Mouse (Mus musculus): ENCODE results near the gene Fbxw15. TPM values are rescaled to one million over a fixed set of nuclear protein-coding genes. Genes with fewer than 3 reads are reported as not detected.
"Not testable (repeated sequence)": the region's sequence is repeated elsewhere in the genome, so short reads cannot be mapped to it uniquely, and the experiment has no call there.

Fbxw15 gene
- 0.08 TPM in 1 of 2 replicates, not detected in the other for polyA plus RNA-seq (2015; fragmentation: Nextera tagmentation; extraction: Ambion mirVana)

DNA sequence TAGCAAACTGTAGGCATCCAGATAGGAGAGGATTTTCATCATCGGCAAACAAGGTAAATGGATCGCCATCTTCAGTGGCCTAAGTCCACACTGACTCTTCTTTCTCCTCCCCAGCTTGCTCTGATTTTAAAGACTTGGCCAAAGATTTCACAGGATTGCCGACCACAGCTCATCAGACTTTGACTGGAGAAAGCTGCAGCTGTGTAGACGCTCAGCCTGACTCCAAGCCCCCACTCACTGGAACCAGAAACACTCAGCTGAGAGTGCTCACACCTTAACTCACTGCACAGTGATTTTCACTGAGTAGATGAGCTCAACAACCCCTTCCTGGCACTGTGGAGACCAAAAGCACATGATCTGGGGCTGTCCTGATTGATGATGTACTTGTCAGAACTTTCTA, at the start of gene Fbxw15:
Gene Fbxw15, minus strand, starts transcription at position 101 of the 400 bp plus-strand sequence.
- H3K4me3 ChIP-seq (replicated peaks); H3K9me3 ChIP-seq (replicated peaks); H3K27ac ChIP-seq; H3K36me3 ChIP-seq; H3K27me3 ChIP-seq; DNase-seq; ATAC-seq (ENCODE audit: low read depth); H3K4me2 ChIP-seq; H3K4me1 ChIP-seq (replicated peaks); H3K9ac ChIP-seq: not testable (repeated sequence)
- WGBS (ENCODE audit: insufficient replicate concordance): 63% methylated on average over 4 of the region's 4 CpGs

DNA sequence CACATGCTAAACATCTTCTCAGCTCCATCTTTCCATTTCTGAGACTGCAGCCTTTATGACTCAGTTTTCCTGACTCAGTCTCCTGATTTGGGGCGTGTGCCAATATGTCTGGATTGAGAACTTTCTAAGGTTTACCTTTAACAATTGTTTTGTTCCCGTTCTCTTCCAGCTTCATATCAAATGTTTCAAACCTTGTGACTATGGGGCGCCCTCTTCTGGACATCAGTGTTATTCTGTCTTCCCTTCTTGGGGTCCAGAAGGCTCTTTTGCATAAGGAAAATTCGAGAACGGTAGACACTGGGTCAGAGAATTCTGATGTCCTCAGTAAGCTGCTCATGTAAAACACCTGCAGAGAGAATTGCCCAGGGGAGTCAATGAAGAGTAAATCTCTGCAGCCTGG, 38.8 kb upstream of the Fbxw15 start:
- not testable (repeated sequence) for H3K4me3 ChIP-seq (replicated peaks); H3K4me2 ChIP-seq; H3K9ac ChIP-seq; H3K27me3 ChIP-seq; H3K27ac ChIP-seq; H3K4me1 ChIP-seq (replicated peaks); ATAC-seq (ENCODE audit: low read depth); H3K9me3 ChIP-seq (replicated peaks); H3K36me3 ChIP-seq; DNase-seq
- 26% methylated on average over 5 of the region's 5 CpGs for WGBS (ENCODE audit: insufficient replicate concordance)

DNA sequence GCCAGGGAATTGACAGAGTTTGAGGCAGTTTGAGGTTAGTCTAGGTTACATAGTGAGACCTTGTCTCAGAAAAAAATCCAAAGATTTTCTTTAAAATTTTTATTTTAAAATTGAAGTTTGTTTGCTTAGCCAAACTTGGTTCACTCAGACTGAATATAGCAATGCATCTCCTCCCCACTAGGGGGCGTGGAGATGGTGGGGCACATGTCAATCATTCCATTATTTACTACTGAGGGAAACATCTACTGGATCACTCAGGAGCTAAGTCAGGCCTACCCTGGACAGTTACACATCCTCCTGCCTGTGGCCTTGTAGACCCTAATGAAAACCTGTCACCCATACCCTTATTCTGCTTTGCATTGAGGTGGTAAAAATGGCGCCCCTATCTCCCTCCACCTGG, 34.1 kb upstream of the Fbxw15 start:
- H3K27me3 ChIP-seq; H3K27ac ChIP-seq; H3K4me2 ChIP-seq; H3K9me3 ChIP-seq (replicated peaks); H3K4me1 ChIP-seq (replicated peaks); ATAC-seq (ENCODE audit: low read depth); H3K36me3 ChIP-seq; H3K4me3 ChIP-seq (replicated peaks); H3K9ac ChIP-seq; DNase-seq: not testable (repeated sequence)
- 38% methylated on average over 2 of the region's 2 CpGs for WGBS (ENCODE audit: insufficient replicate concordance)

DNA sequence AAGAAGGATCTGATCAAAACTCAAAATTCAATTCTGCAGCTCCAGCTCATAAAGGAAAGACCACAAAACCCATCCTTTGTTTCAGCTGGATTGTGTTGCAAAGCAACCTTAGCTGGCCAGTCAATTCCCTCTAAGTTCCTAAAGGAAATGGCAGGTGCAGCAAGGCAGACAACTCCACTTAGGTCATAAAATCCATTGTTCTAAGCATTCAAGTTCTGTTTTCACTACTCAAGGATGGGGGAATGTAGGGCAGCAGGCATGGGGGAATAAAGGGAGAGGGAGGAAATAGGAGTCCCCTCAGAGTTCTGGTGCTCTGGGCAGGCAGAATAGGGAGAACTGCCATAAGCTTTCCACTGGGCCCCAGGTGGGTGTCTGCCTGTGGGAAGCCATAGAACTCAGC, 29.2 kb upstream of the Fbxw15 start:
- Histone ChIP-seq H3K9ac (no peak overlapping the region), H3K4me1 (replicated peaks) (no peaks in the 10 kb centered on the region), H3K27ac (no peak overlapping the region), H3K36me3 (no peaks in the 10 kb centered on the region), H3K9me3 (replicated peaks) (no peaks in the 10 kb centered on the region), H3K27me3 (no peaks in the 10 kb centered on the region), H3K4me3 (replicated peaks) (no peak overlapping the region), H3K4me2 (no peak overlapping the region)
- ATAC-seq (ENCODE audit: low read depth) (no peak), DNase-seq (no peak)

- no peaks in the 10 kb centered on the region for H3K9me3 ChIP-seq (replicated peaks)
- DNase-seq (no peak), ATAC-seq (ENCODE audit: low read depth) (no peak)
- no peak overlapping the region for H3K9ac ChIP-seq
- H3K36me3 ChIP-seq: no peaks in the 10 kb centered on the region
- WGBS (ENCODE audit: insufficient replicate concordance): 57% methylated on average over 2 of the region's 2 CpGs
- no peak overlapping the region for H3K27ac ChIP-seq
- no peak overlapping the region for H3K4me2 ChIP-seq
- no peaks in the 10 kb centered on the region for H3K27me3 ChIP-seq
- no peak overlapping the region for H3K4me3 ChIP-seq (replicated peaks)
- H3K4me1 ChIP-seq (replicated peaks): no peaks in the 10 kb centered on the region
Measured at GRCm38 (mm10) chr9:109594866-109595265, 26.8 kb upstream of the Fbxw15 start.

DNA sequence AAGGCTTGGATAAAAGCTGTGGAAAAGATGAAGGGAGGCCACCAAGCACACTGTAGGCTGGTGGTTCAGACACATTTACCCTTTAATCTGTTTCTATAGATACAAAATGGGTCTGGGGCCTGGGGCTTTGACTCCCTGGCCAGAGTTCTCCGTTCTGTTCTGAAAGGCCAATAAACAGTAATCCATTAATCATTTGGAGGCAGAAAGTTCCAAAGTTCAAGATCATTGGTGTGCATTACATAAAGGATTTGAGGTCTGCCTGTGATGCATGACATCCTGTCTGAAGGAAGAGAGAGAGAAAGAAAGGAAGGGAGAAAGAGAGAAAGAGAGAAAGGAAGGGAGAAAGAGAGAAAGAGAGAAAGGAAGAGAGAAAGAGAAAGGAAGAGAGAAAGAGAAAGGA, 2.5 kb downstream of the Fbxw15 start:
- Histone ChIP-seq H3K9me3 (replicated peaks) (no peaks in the 10 kb centered on the region), H3K9ac (no peak overlapping the region), H3K4me3 (replicated peaks) (no peak overlapping the region), H3K27ac (no peak overlapping the region), H3K4me2 (no peak overlapping the region), H3K27me3 (no peaks in the 10 kb centered on the region), H3K36me3 (no peaks in the 10 kb centered on the region), H3K4me1 (replicated peaks) (no peaks in the 10 kb centered on the region)
- WGBS (ENCODE audit: insufficient replicate concordance): 37% methylated on average over 1 of the region's 1 CpGs
- no peak for DNase-seq
- ATAC-seq (ENCODE audit: low read depth): no peak

- not testable (repeated sequence) for H3K36me3 ChIP-seq; H3K27me3 ChIP-seq; H3K9me3 ChIP-seq (replicated peaks); ATAC-seq (ENCODE audit: low read depth); H3K4me2 ChIP-seq; H3K9ac ChIP-seq; H3K27ac ChIP-seq; DNase-seq; H3K4me3 ChIP-seq (replicated peaks); H3K4me1 ChIP-seq (replicated peaks)
Measured at GRCm38 (mm10) chr9:109562106-109562505, 6.0 kb downstream of the Fbxw15 start.

GRCm38 (mm10) chr9:109552483-109552882, 15.6 kb downstream of the Fbxw15 start:
- H3K9me3 ChIP-seq (replicated peaks): 0 out of 2 replicates have a peak, but pooled peaks cover 2% of the 10 kb centered on the region
- H3K4me2 ChIP-seq: no peak overlapping the region
- no peak for DNase-seq
- no peak overlapping the region for H3K9ac ChIP-seq
- H3K4me1 ChIP-seq (replicated peaks): no peaks in the 10 kb centered on the region
- no peaks in the 10 kb centered on the region for H3K36me3 ChIP-seq
- no peak for ATAC-seq (ENCODE audit: low read depth)
- H3K27me3 ChIP-seq: no peaks in the 10 kb centered on the region
- 47% methylated on average over 3 of the region's 3 CpGs for WGBS (ENCODE audit: insufficient replicate concordance)
- H3K4me3 ChIP-seq (replicated peaks): no peak overlapping the region
- no peak overlapping the region for H3K27ac ChIP-seq

- not testable (repeated sequence) for DNase-seq; H3K4me1 ChIP-seq (replicated peaks); H3K9me3 ChIP-seq (replicated peaks); H3K36me3 ChIP-seq; H3K27ac ChIP-seq; H3K9ac ChIP-seq; ATAC-seq (ENCODE audit: low read depth); H3K4me2 ChIP-seq; H3K27me3 ChIP-seq; H3K4me3 ChIP-seq (replicated peaks)
- WGBS (ENCODE audit: insufficient replicate concordance): 26% methylated on average over 2 of the region's 2 CpGs
Measured at GRCm38 (mm10) chr9:109549666-109550065, 18.4 kb downstream of the Fbxw15 start.

DNA sequence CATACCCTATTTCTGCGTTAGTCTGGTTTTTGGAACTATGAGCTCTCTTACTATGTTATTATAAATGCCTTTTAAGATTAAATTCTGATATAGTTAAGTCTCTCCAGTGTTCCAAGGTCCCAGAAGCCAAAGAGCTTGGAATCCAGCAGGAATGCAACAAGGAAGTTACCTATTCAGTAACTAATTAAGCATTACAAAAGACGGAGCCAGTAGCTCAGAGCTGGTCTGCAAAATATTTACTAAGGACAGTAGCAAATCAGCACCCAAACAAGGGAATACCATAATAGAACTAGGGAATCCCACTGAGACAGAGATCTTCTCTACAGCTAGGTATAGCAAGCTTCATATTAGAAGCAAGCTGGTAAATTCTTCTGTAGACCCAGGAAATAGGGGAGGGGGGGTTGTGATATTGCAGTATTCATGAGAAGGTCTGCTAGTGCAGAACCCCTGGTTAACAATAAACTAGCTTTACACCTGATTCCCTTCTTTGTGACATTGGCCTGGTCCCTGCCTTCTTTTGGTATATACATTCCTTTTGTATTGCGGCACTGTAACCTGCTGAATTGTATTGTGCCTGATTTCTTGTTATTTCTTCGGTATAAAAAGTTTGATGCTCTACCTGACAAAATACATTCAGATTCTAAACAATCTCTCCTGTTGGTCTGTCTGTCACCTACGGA, 44.5 kb downstream of the Fbxw15 start:
- no peak for DNase-seq
- Histone ChIP-seq H3K27ac (no peak overlapping the region), H3K4me2 (no peak overlapping the region), H3K9ac (no peak overlapping the region), H3K27me3 (no peaks in the 10 kb centered on the region), H3K4me1 (replicated peaks) (no peaks in the 10 kb centered on the region), H3K4me3 (replicated peaks) (no peak overlapping the region), H3K9me3 (replicated peaks) (no peaks in the 10 kb centered on the region), H3K36me3 (no peaks in the 10 kb centered on the region)
- 62% methylated on average over 5 of the region's 5 CpGs for WGBS (ENCODE audit: insufficient replicate concordance)
- ATAC-seq (ENCODE audit: low read depth): no peak

All from liver, embryonic 13.5 days (tissue).